Mouse (Mus musculus): ENCODE measurements at regions not wholly inside any gene's neighbourhood (a gene's known extent, or its start where the extent isn't known, plus 50 kb on each side); places are given as distances from the start of the nearest gene placed in this dataset.

DNA sequence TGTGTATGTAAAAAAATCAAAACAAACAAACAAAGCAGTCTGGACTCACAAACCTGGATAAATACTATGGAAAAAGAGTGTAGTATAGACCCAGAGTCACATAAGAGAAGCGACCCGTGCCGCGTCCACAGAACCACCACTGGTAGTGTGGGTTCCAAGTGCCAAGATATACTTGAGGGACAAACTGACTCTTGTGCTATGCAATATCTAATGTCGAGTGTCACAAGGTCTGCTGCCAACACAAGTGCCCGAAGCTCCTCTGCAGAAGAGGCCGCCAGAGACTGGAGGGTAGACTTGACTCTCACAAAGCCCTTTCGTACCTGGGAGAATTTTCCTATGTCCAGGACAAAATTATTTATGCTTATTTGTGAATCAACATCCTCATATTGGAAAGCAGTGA, 74.8 kb upstream of the Btg3 start:
- TF ChIP-seq POLR2A (IDR thresholded peaks at IDR 0.05; ENCODE audit: control insufficient read depth, low read depth, low read length) (no peak), CTCF (IDR thresholded peaks at IDR 0.05; ENCODE audit: control insufficient read depth, insufficient read depth, insufficient replicate concordance, low read depth, low read length) (no peak)

All from testis, adult 2 months (tissue).